Mouse (Mus musculus): ENCODE results near the gene Adtrp.

DNA sequence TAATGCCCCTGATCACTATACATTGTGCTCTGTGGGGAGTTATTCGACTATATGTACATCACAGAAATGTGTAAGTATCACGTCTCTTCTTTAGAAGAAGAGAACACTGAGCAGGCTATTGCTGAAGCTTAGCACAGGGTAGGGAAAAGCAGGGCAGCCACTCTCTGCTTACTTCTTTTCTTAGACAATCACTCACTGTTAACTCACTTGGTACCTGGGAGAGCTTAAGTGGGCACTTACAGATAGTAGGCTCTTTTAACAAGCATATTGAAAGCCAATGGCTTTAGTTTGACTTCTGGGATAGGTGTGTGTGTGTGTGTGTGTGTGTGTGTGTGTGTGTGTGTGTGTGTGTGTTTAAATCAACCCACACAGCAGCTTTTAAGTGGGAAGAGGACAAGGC lies 20.0 kb upstream of the Adtrp start:
- TF ChIP-seq GATA1 (IDR thresholded peaks at IDR 0.05; ENCODE audit: borderline replicate concordance, low read length) = no peak
- TF ChIP-seq FLI1 (IDR thresholded peaks at IDR 0.05; ENCODE audit: low read length) = no peak
